In the genomic region with DNA sequence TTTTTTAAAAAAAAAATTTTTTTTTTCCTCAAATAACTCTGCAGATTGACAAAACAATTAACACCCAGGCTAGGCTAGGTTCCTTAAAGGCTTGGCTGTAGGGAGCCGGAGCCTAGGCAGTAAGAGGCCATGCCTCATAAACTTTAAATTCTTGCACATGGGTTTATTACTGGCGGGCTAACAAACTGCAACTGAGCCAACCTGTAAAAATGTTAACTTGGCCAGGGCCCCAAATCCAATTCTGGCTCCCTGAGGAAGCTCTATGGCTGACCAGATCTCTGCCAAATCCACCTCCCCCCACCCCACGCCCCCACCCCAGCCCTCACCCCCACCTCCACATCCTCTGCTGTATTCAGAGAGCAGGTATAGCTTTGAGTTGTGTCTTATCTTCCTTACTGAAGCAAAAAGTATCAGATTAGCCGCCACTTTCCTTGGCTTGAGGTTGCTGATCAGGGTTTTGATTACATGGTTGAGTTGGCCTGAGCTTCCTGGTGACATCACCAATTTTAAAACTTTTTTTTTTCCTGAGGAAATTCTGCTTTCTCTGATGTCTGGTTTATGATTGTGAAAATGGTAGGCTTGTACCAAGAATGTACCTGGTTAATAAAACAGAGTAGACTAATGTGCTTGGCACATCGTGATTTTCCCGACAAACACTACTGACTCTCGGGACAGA, we compare ENCODE assay signal across 14 mouse cellular contexts. TPM values are rescaled to one million over a fixed set of nuclear protein-coding genes. Genes with fewer than 3 reads are reported as not detected.
DNase-seq lines count a peak whose midpoint lies in the region; ATAC-seq lines count a peak whose summit lies in the region.
"Had no signal": no experiment of that assay in that cellular context is flagged by ENCODE, and none has a peak within 500 bp of the region (broad histone marks: within the 10 kb centered on the region; RNA-seq: fewer than 3 reads in every experiment).

No protein-coding gene starts in this region.

- H3K4me1 ChIP-seq in heart, embryonic 11.5 days (ENCODE audit: control insufficient read depth, insufficient read depth, low read length), result peaks cover 34% of the 10 kb centered on the region

- peak overlapping the region; percentile 88 for H3K4me2 ChIP-seq in heart, embryonic 11.5 days

- H3K36me3 ChIP-seq in heart, embryonic 11.5 days (ENCODE audit: control insufficient read depth, insufficient read depth, low read length), result no peaks in the 10 kb centered on the region
- H3K36me3 ChIP-seq: hindbrain, embryonic 15.5 days; liver, embryonic 12.5 days; midbrain, embryonic 12.5 days had no signal

- 0 out of 2 replicates have a peak overlapping the region, but pooled peaks have one; percentile 85 for H3K27ac ChIP-seq in heart, embryonic 11.5 days (ENCODE audit: low read depth, low read length)
- H3K27ac ChIP-seq: hindbrain, embryonic 15.5 days; midbrain, embryonic 12.5 days had no signal

- WGBS in heart, embryonic 11.5 days (ENCODE audit: insufficient replicate concordance), result 53% methylated on average over 7 of the region's 7 CpGs

- H3K9me3 ChIP-seq in heart, embryonic 11.5 days (replicated peaks; ENCODE audit: control insufficient read depth, low read length), result no peaks in the 10 kb centered on the region
- H3K9me3 ChIP-seq: hindbrain, embryonic 15.5 days; liver, embryonic 12.5 days; midbrain, embryonic 12.5 days had no signal

- H3K27me3 ChIP-seq in heart, embryonic 11.5 days (ENCODE audit: control insufficient read depth, insufficient read depth, low read length), result 0 out of 2 replicates have a peak, but pooled peaks cover 3% of the 10 kb centered on the region

- peak overlapping the region; percentile 66 for H3K4me3 ChIP-seq in heart, embryonic 11.5 days (ENCODE audit: low read depth, low read length)

- no peak for DNase-seq in heart, adult 8-10 months (ENCODE audit: low spot score)
- DNase-seq in 416B (ENCODE audit: low read depth), result peak; percentile 20
- DNase-seq in forelimb bud, embryonic 11.5 days (ENCODE audit: low read depth, low spot score), result peak; percentile 52
- peak; percentile 35 to 62 for DNase-seq in kidney, postnatal 25 days
- no peak for DNase-seq in layer of hippocampus, postnatal 36 days
- DNase-seq: cerebellum, adult 18-20 months had no signal

- ATAC-seq in heart, embryonic 11.5 days (replicated peaks; ENCODE audit: insufficient number of reproducible peaks, low FRiP score, low TSS enrichment), result no peak
- no peak for ATAC-seq in megakaryocyte-erythroid progenitor cell, adult 5-6 weeks (replicated peaks; ENCODE audit: low FRiP score, low TSS enrichment, poor library complexity, severe bottlenecking)
- no peak for ATAC-seq in activated CD4-positive, CD25-positive, alpha-beta regulatory T cell, adult 4 months
- ATAC-seq: liver, embryonic 12.5 days had no signal

- H3K9ac ChIP-seq in heart, embryonic 11.5 days (ENCODE audit: low read depth, low read length), result peak overlapping the region; percentile 81
- H3K9ac ChIP-seq: hindbrain, embryonic 15.5 days had no signal

RNA-seq across cellular contexts. Expression of a gene that starts 1.9 kb away (rescaled TPM):
- polyA plus RNA-seq in heart, embryonic 11.5 days (2014; fragmentation: Nextera tagmentation; extraction: Ambion mirVana), result 17.8 and 22.5 TPM in 2 replicates
- total RNA-seq in heart, adult 8-10 months (2022), result 1 to 10 TPM in 1 of 4 experiments, under 1 TPM in 3; 0.71 to 1.7 (median 0.87) TPM
- not detected in 2 replicates for total RNA-seq in megakaryocyte-erythroid progenitor cell, adult 5-6 weeks (2014; fragmentation: Nextera tagmentation)
- total RNA-seq in megakaryocyte-erythroid progenitor cell, adult 5-6 weeks (2017), result not detected in 2 replicates
- under 1 TPM; 0.07 to 0.35 TPM for total RNA-seq in layer of hippocampus, postnatal 36 days (2021)
- polyA plus RNA-seq in activated CD4-positive, CD25-positive, alpha-beta regulatory T cell, adult 4 months (2017; shearing (Covaris generic)), result not detected

RNA-seq across cellular contexts. Expression of a gene that starts 12.3 kb away (rescaled TPM):
- not detected in 2 replicates for polyA plus RNA-seq in heart, embryonic 11.5 days (2014; fragmentation: Nextera tagmentation; extraction: Ambion mirVana)
- not detected for total RNA-seq in heart, adult 8-10 months (2022)
- total RNA-seq in megakaryocyte-erythroid progenitor cell, adult 5-6 weeks (2014; fragmentation: Nextera tagmentation), result not detected in 2 replicates
- total RNA-seq in megakaryocyte-erythroid progenitor cell, adult 5-6 weeks (2017), result not detected in 2 replicates
- not detected for total RNA-seq in layer of hippocampus, postnatal 36 days (2021)
- polyA plus RNA-seq in activated CD4-positive, CD25-positive, alpha-beta regulatory T cell, adult 4 months (2017; shearing (Covaris generic)), result not detected
- polyA plus RNA-seq: C2C12; hindbrain, embryonic 15.5 days; liver, embryonic 12.5 days; midbrain, embryonic 12.5 days; testis, adult 2 months had no signal

Comparison
In these comparisons a context has a peak if more than half of its experiments do, and no peak if none do; other contexts are left out.
1. DNase-seq: peak in 416B (single experiment), forelimb bud, embryonic 11.5 days (single experiment) and kidney, postnatal 25 days (2 of 2); none in heart, adult 8-10 months (single experiment) and layer of hippocampus, postnatal 36 days (0 of 2).